Mouse (Mus musculus): ENCODE measurements at regions not wholly inside any gene's neighbourhood (a gene's known extent, or its start where the extent isn't known, plus 50 kb on each side); places are given as distances from the start of the nearest gene placed in this dataset.

- Histone ChIP-seq H3K36me3 (ENCODE audit: control insufficient read depth, insufficient read depth) (no peaks in the 10 kb centered on the region), H3K79me2 (ENCODE audit: control insufficient read depth, insufficient read depth) (no peaks in the 10 kb centered on the region), H3ac (ENCODE audit: control insufficient read depth, insufficient read length) (no peak overlapping the region), H3K27me3 (ENCODE audit: control insufficient read depth, insufficient read depth, insufficient read length) (no peaks in the 10 kb centered on the region), H3K4me3 (no peak overlapping the region), H3K4me2 (ENCODE audit: low read depth) (no peak overlapping the region)
- TF ChIP-seq REST (IDR thresholded peaks at IDR 0.05; ENCODE audit: insufficient read depth, insufficient read length) = no peak
- TF ChIP-seq POLR2AphosphoS2 (IDR thresholded peaks at IDR 0.05; ENCODE audit: insufficient read length, low read depth) = no peak
Observed at GRCm38 (mm10) chr12:39302213-39302591, 523.0 kb downstream of the Etv1 start.

GRCm38 (mm10) chr12:39307746-39308145 is 528.6 kb downstream of the Etv1 start:
- Histone ChIP-seq H3K79me2 (ENCODE audit: control insufficient read depth, insufficient read depth) (no peaks in the 10 kb centered on the region), H3K4me2 (ENCODE audit: low read depth) (no peak overlapping the region), H3ac (ENCODE audit: control insufficient read depth, insufficient read length) (no peak overlapping the region), H3K27me3 (ENCODE audit: control insufficient read depth, insufficient read depth, insufficient read length) (no peaks in the 10 kb centered on the region), H3K36me3 (ENCODE audit: control insufficient read depth, insufficient read depth) (no peaks in the 10 kb centered on the region), H3K4me3 (no peak overlapping the region)
- TF ChIP-seq TCF3 (IDR thresholded peaks at IDR 0.05; ENCODE audit: insufficient read length, low read depth) (no peak), MAX (IDR thresholded peaks at IDR 0.05; ENCODE audit: low read depth) (no peak), MYOG (IDR thresholded peaks at IDR 0.05; ENCODE audit: control insufficient read depth in 1 of 3, insufficient read depth in 1 of 3, insufficient read length in 2 of 3, low read depth in 2 of 3) (no peak), MYOD1 (IDR thresholded peaks at IDR 0.05; ENCODE audit: control insufficient read depth in 1 of 3, insufficient read length in 2 of 3, low read depth in 2 of 3) (no peak), POLR2A (IDR thresholded peaks at IDR 0.05; ENCODE audit: insufficient read length, low read depth) (no peak)

DNA sequence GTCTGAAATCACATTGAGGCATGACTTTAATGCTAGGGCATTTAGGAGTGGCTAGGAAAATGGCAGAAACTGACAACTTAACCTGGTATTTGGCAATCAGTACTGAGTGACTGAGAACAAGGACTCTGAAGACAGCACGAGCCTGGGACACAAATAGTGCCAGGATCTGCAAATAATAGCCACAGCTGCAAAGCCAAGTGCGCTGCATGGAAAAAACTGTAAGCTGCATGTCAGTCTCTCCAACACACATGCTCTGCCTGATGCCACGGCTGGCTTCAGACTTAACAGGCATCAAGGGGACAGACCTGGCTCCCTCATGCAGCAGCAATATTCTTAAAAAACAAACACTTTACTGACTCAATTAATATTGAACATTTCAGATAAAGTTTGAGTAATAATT is 530.7 kb downstream of the Etv1 start:
- Histone ChIP-seq H3K27me3 (ENCODE audit: control insufficient read depth, insufficient read depth, insufficient read length) (no peaks in the 10 kb centered on the region), H3K4me3 (no peak overlapping the region), H3K4me2 (ENCODE audit: low read depth) (no peak overlapping the region), H3K79me2 (ENCODE audit: control insufficient read depth, insufficient read depth) (no peaks in the 10 kb centered on the region), H3ac (ENCODE audit: control insufficient read depth, insufficient read length) (no peak overlapping the region), H3K36me3 (ENCODE audit: control insufficient read depth, insufficient read depth) (no peaks in the 10 kb centered on the region)
- no peak for TF ChIP-seq E2F4 (IDR thresholded peaks at IDR 0.05; ENCODE audit: insufficient read depth)
- TF ChIP-seq MYOD1 (IDR thresholded peaks at IDR 0.05; ENCODE audit: control insufficient read depth in 1 of 3, insufficient read length in 2 of 3, low read depth in 2 of 3) = peak in 1 of 3 experiments; percentile 36

GRCm38 (mm10) chr12:39317229-39317628 is 538.0 kb downstream of the Etv1 start:
- Histone ChIP-seq H3K4me3 (no peak overlapping the region), H3K36me3 (ENCODE audit: control insufficient read depth, insufficient read depth) (no peaks in the 10 kb centered on the region), H3ac (ENCODE audit: control insufficient read depth, insufficient read length) (no peak overlapping the region), H3K27me3 (ENCODE audit: control insufficient read depth, insufficient read depth, insufficient read length) (no peaks in the 10 kb centered on the region), H3K79me2 (ENCODE audit: control insufficient read depth, insufficient read depth) (no peaks in the 10 kb centered on the region), H3K4me2 (ENCODE audit: low read depth) (no peak overlapping the region)
- no peak for TF ChIP-seq TCF3 (IDR thresholded peaks at IDR 0.05; ENCODE audit: insufficient read length, low read depth)
- peak in 1 of 3 experiments; percentile 60 for TF ChIP-seq MYOG (IDR thresholded peaks at IDR 0.05; ENCODE audit: control insufficient read depth in 1 of 3, insufficient read depth in 1 of 3, insufficient read length in 2 of 3, low read depth in 2 of 3)
- TF ChIP-seq MYOD1 (IDR thresholded peaks at IDR 0.05; ENCODE audit: control insufficient read depth in 1 of 3, insufficient read length in 2 of 3, low read depth in 2 of 3) = peak in 2 of 3 experiments; percentile 20 to 83

GRCm38 (mm10) chr12:39321453-39321852 is 542.3 kb downstream of the Etv1 start:
- no peaks in the 10 kb centered on the region for H3K79me2 ChIP-seq (ENCODE audit: control insufficient read depth, insufficient read depth)
- TF ChIP-seq POLR2A (IDR thresholded peaks at IDR 0.05; ENCODE audit: insufficient read length, low read depth) (no peak), USF1 (IDR thresholded peaks at IDR 0.05; ENCODE audit: low read depth) (no peak), TCF3 (IDR thresholded peaks at IDR 0.05; ENCODE audit: insufficient read length, low read depth) (no peak), TCF12 (IDR thresholded peaks at IDR 0.05; ENCODE audit: insufficient read depth, poor library complexity, severe bottlenecking) (no peak), MYOG (IDR thresholded peaks at IDR 0.05; ENCODE audit: control insufficient read depth in 1 of 3, insufficient read depth in 1 of 3, insufficient read length in 2 of 3, low read depth in 2 of 3) (no peak)
- no peak overlapping the region for H3K4me3 ChIP-seq
- no peak overlapping the region for H3K4me2 ChIP-seq (ENCODE audit: low read depth)
- H3ac ChIP-seq (ENCODE audit: control insufficient read depth, insufficient read length) = no peak overlapping the region
- H3K27me3 ChIP-seq (ENCODE audit: control insufficient read depth, insufficient read depth, insufficient read length) = no peaks in the 10 kb centered on the region
- H3K36me3 ChIP-seq (ENCODE audit: control insufficient read depth, insufficient read depth) = no peaks in the 10 kb centered on the region

DNA sequence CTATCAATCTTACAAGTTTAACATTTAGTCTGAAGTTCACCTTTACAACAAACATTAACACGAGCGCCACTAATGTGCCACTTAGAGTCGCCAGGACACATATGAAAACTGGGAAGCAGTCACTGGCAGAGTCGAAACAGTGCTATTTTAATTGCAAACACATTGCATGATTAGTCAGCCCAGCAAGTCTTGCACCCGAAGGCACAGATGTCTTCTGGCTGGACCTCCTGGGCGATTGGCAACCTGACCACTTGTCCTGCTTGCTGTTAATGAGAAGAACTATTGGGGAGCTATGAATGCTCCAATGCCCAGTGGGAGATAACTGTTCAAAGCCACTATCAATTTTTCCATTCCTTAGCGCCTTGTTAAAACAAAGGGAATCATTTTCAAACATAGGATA is 547.0 kb downstream of the Etv1 start:
- no peak for TF ChIP-seq TCF12 (IDR thresholded peaks at IDR 0.05; ENCODE audit: insufficient read depth, poor library complexity, severe bottlenecking)
- no peak for TF ChIP-seq SRF (IDR thresholded peaks at IDR 0.05; ENCODE audit: control insufficient read depth, insufficient read length, low read depth)
- no peak for TF ChIP-seq MAX (IDR thresholded peaks at IDR 0.05; ENCODE audit: low read depth)
- no peak for TF ChIP-seq USF1 (IDR thresholded peaks at IDR 0.05; ENCODE audit: low read depth)
- no peak for TF ChIP-seq TCF3 (IDR thresholded peaks at IDR 0.05; ENCODE audit: insufficient read length, low read depth)
- no peak for TF ChIP-seq MYOD1 (IDR thresholded peaks at IDR 0.05; ENCODE audit: control insufficient read depth in 1 of 3, insufficient read length in 2 of 3, low read depth in 2 of 3)
- no peak for TF ChIP-seq POLR2A (IDR thresholded peaks at IDR 0.05; ENCODE audit: insufficient read length, low read depth)
- no peak for TF ChIP-seq E2F4 (IDR thresholded peaks at IDR 0.05; ENCODE audit: insufficient read depth)
- TF ChIP-seq MYOG (IDR thresholded peaks at IDR 0.05; ENCODE audit: control insufficient read depth in 1 of 3, insufficient read depth in 1 of 3, insufficient read length in 2 of 3, low read depth in 2 of 3) = no peak
- TF ChIP-seq POLR2AphosphoS2 (IDR thresholded peaks at IDR 0.05; ENCODE audit: insufficient read length, low read depth) = no peak
- TF ChIP-seq REST (IDR thresholded peaks at IDR 0.05; ENCODE audit: insufficient read depth, insufficient read length) = no peak
- TF ChIP-seq CEBPB (IDR thresholded peaks at IDR 0.05; ENCODE audit: insufficient read depth, poor library complexity, severe bottlenecking) = no peak
- Histone ChIP-seq H3ac (ENCODE audit: control insufficient read depth, insufficient read length) (no peak overlapping the region), H3K4me2 (ENCODE audit: low read depth) (no peak overlapping the region), H3K4me3 (no peak overlapping the region), H3K36me3 (ENCODE audit: control insufficient read depth, insufficient read depth) (no peaks in the 10 kb centered on the region), H3K27me3 (ENCODE audit: control insufficient read depth, insufficient read depth, insufficient read length) (no peaks in the 10 kb centered on the region), H3K79me2 (ENCODE audit: control insufficient read depth, insufficient read depth) (no peaks in the 10 kb centered on the region)
